Mouse (Mus musculus) CH12F3 (cell line): ENCODE measurements around the gene Rad9a.
"Not testable (repeated sequence)": the region's sequence is repeated elsewhere in the genome, so short reads cannot be mapped to it uniquely, and the experiment has no call there.

ENCODE experiments used
- in situ Hi-C: fragments of 300-500 bp; cut with MboI; formaldehyde crosslinking; loops from 2 replicates; pipeline ENCODE4 v1.14.3; 2020; ENCODE audit warnings: low sequenced_read_pairs

The Rad9a gene

GRCm38 (mm10) chr19:4201291-4201909, at the start of gene Rad9a:
Rad9a (minus strand) TSS chr19:4201662.
- in situ Hi-C loops: no loop called here

- in situ Hi-C loops: not testable (repeated sequence)
Observed at GRCm38 (mm10) chr19:4248683-4249082, 47.2 kb upstream of the Rad9a start.

- in situ Hi-C loops: no loop called here
Observed at GRCm38 (mm10) chr19:4247010-4247409, 45.5 kb upstream of the Rad9a start.

DNA sequence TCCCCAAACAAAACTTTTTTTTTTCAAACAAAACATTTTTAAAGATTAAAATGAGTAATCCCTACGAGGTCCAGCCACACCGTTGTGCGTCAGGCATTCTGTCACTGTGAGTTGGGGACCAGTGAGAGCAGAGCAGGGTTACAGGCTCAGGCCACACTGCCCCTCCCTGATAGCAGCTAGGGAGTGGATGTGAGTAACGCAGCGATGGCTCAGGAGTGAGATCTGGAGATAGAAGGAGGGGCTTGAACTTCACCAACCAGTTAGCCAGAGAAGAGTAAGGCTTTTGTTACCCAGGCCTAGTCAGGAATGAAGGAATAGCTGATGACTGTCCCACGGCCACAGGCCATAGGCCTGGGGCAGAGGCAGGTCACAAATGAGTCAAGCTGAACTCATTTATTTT, 43.3 kb upstream of the Rad9a start:
- in situ Hi-C loops: no loop called here

- in situ Hi-C loops: no loop called here
Observed at GRCm38 (mm10) chr19:4242416-4242815, 41.0 kb upstream of the Rad9a start.

DNA sequence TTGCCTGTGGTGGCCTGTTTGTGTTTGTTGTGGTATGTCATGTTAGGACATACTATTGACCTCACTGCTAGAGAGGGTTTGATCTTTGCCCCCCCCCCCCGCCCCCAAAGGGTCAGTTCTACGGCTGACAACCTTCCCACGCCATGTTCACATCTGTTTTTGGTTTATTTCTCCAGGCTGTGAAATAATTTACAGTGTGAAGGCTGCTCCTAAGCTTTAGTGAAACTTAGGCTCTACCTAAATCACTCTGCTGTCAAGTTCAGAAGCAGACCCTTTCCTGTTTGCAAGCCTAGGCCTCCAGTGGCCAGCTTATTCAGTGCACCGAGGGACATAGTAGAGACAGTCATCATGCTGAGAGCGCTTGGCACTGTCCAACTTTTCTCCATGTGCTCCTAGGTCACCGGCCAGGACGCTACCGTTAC, 38.8 kb upstream of the Rad9a start:
- in situ Hi-C loops: no loop called here

DNA sequence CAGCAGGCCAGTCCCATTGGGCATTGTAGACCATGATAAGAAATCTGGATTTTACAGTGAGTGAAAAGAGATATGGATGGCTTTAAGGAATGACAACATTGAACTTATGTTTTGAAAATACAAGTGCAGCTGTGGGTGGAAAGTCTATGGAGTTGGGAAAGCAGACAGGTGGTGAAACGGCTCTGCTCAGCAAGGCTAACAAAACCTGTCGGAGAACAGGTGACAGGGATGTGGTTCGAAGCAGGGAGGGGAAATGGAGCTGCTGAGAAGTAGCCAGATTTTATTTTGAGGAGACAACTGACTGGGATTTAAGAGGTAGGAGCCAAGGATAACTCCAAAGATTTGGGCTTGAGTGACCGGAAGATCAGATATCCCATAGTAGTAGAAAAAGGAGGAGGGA, 33.1 kb upstream of the Rad9a start:
- in situ Hi-C loops: no loop called here

DNA sequence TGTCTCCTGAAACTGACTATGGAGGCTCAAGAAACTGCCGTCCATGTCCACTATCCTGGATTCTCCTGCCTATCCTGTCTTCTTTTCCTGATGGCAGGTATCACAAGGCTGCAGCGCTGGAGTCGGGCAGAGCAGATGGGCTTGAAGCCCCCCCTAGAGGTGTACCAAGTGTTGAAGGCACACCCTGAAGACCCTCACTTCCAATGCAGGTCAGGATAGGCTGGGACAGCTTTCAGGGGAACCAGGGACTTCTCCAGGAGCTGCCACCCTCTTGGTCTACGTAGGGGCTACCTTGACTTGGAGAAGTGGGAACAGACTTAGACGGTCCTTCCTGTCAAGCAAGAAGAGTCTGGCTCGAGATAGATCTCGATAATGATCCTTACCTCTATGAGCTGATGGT, 31.2 kb upstream of the Rad9a start:
- in situ Hi-C loops: no loop called here

DNA sequence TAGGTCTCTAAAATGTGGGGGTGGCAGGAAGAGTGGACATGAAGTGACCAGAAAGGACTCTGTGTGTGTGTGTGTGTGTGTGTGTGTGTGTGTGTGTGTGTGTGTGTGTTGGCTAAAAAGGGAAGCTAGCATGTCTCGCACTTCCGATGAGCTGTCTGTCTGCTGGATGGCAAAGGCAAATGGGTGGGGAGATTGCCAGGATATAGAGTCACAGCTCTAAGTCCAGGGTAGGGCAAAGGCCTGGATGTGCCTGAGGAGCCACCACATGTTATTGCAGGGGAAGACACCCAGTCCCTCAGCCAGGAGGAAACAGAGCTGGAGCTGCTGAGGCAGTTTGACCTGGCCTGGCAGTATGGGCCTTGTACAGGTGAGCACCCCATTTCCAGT, 30.7 kb upstream of the Rad9a start:
- in situ Hi-C loops: no loop called here

GRCm38 (mm10) chr19:4231253-4232185, 30.1 kb upstream of the Rad9a start, which contains the start of gene Pold4:
Pold4 (plus strand) TSS chr19:4231899.
- in situ Hi-C loops: no loop called here

DNA sequence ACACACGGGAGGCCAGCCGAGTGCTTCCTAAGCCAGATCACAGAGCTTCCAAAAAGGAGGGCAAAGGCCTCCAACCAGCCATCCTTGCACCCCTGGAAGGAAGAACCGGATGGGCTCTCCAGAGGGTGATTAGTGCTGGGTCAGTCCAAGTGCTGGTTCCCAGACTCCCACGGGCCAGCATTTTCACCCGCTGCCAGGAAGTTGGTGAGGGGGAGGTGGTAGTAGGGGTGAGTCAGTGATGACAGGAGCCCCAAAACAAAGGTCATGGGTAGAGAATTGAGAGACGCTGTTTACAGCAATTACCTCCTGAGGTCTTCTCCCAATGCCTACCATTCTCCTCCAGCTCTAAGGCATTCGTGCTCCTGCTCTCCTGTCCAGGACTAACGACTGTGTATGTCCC, 29.0 kb upstream of the Rad9a start:
- in situ Hi-C loops: no loop called here

- in situ Hi-C loops: no loop called here
Observed at GRCm38 (mm10) chr19:4229451-4230076, 28.1 kb upstream of the Rad9a start.

DNA sequence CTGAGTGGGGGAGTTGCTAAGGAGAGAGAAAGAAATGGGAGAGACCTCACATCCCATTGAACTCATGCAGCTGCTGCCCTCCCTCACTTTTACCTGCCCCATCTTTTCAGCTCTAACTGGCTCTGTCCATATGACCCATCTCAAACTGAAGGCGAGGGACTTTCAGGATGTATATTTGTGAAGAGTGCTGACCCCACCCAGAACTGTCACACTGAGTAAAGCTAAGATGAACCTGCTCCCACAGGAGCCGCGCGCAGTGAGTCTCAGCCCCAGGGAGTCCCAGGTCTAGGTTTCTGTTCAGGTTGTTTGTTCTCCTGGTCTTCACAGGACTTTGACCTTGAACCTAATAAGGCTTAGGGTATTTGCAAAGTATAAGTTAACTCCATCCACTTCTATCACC, 27.4 kb upstream of the Rad9a start:
- in situ Hi-C loops: no loop called here

DNA sequence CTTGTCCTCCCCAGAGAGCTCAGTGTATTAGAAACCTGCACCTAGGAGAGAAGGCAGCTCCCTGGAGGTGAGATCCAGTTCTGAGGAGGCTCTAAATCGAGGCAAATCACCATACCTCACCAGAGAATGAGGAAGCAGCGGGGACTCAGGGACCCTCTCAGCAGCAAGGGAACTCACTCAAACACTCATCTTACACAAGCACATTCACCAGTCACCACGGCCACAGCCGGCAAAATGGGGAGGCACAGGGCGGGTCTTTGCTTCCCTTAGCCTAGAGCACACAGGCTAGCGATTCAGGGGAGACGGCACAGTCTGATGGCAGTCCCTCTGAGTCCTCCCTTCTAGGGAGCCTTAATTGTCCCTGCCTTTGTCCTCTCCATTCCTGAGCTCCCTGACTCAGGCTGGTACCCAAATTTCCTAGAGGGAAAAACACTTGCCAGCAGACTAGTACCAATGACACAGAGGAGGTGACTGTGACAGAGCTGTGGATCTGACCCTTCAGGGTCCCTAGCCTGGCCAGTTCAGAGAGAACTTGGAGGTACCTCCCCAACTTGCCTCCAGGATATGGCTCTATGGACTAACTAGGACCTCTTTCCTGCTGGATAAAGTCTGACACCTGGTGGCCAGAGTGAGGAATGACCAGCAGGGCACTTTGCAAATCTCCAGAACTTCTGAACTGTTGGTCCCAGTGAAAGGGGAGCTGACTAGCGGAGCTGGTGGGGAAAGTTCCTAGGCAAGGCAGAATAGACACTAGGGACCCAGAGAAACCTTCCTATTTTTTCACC, 26.6 kb upstream of the Rad9a start:
- in situ Hi-C loops: no loop called here

- in situ Hi-C loops: no loop called here
Observed at GRCm38 (mm10) chr19:4227446-4227845, 26.0 kb upstream of the Rad9a start.

DNA sequence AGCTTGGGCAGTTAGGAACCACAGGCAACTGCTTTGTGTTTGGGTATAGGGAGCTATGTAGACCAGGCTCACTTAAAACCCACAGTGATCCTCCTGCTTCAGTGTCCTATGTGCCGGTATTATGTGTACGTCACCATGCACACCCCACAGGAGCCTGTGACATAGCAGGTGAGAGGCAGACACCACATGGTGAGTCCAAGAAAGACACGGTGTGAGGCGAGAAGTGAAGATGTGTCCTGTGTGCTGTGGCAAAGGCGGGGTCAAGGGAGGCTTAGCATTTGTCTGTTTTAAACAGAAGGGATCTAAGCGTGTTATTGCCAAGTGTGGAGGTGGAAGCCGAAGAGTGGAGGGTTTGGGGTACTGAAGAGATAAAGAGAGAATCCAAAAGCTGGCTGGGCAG, 25.3 kb upstream of the Rad9a start:
- in situ Hi-C loops: no loop called here

- in situ Hi-C loops: no loop called here
Observed at GRCm38 (mm10) chr19:4222165-4222564, 20.7 kb upstream of the Rad9a start.

GRCm38 (mm10) chr19:4220957-4221743, 19.7 kb upstream of the Rad9a start:
- in situ Hi-C loops: no loop called here

- in situ Hi-C loops: no loop called here
Observed at GRCm38 (mm10) chr19:4220416-4220815, 19.0 kb upstream of the Rad9a start.

- in situ Hi-C loops: no loop called here
Observed at GRCm38 (mm10) chr19:4219943-4220342, 18.5 kb upstream of the Rad9a start.
